Mouse (Mus musculus): ENCODE data around the gene Cemip.

Cemip gene

GRCm38 (mm10) chr7:84090793-84091192, 4.5 kb upstream of the Cemip start:
- no peak for DNase-seq

- peak; percentile 54 for DNase-seq
Observed at GRCm38 (mm10) chr7:84089777-84090176, 3.5 kb upstream of the Cemip start.

- DNase-seq = peak; percentile 90
Observed at GRCm38 (mm10) chr7:84088971-84089370, 2.7 kb upstream of the Cemip start.

- no peak for DNase-seq
Observed at GRCm38 (mm10) chr7:84088191-84088590, 1.9 kb upstream of the Cemip start.

GRCm38 (mm10) chr7:84085049-84085945, 1.0 kb downstream of the Cemip start:
- DNase-seq = peak; percentile 57

- DNase-seq = no peak
Observed at GRCm38 (mm10) chr7:84077257-84078013, 8.9 kb downstream of the Cemip start.

- DNase-seq = no peak
Observed at GRCm38 (mm10) chr7:84074266-84074665, 12.0 kb downstream of the Cemip start.

GRCm38 (mm10) chr7:84073856-84074255, 12.4 kb downstream of the Cemip start:
- DNase-seq = no peak

GRCm38 (mm10) chr7:84068931-84069330, 17.4 kb downstream of the Cemip start:
- no peak for DNase-seq

- DNase-seq = no peak
Observed at GRCm38 (mm10) chr7:84059799-84060198, 26.5 kb downstream of the Cemip start.

GRCm38 (mm10) chr7:84055961-84056629, 30.2 kb downstream of the Cemip start:
- peak; percentile 86 for DNase-seq

GRCm38 (mm10) chr7:84053856-84054255, 32.4 kb downstream of the Cemip start:
- DNase-seq = no peak

GRCm38 (mm10) chr7:84051423-84051822, 34.9 kb downstream of the Cemip start:
- no peak for DNase-seq

- DNase-seq = no peak
Observed at GRCm38 (mm10) chr7:84045546-84045945, 40.8 kb downstream of the Cemip start.

GRCm38 (mm10) chr7:84044581-84045290, 41.6 kb downstream of the Cemip start:
- DNase-seq = no peak

- peak; percentile 74 for DNase-seq
Observed at GRCm38 (mm10) chr7:84042726-84043125, 43.6 kb downstream of the Cemip start.

- DNase-seq = peak; percentile 76
Observed at GRCm38 (mm10) chr7:84039856-84040522, 46.3 kb downstream of the Cemip start.

GRCm38 (mm10) chr7:84038642-84039041, 47.7 kb downstream of the Cemip start:
- DNase-seq = no peak

- no peak for DNase-seq
Observed at GRCm38 (mm10) chr7:84032831-84033230, 53.5 kb downstream of the Cemip start.

- DNase-seq = no peak
Observed at GRCm38 (mm10) chr7:84029120-84029771, 57.1 kb downstream of the Cemip start.

GRCm38 (mm10) chr7:84028368-84028767, 57.9 kb downstream of the Cemip start:
- no peak for DNase-seq

Measured in kidney, adult 9 months (tissue).